Mouse (Mus musculus) limb, embryonic 15.5 days (tissue): ENCODE measurements around the gene Dcun1d4. TPM values are rescaled to one million over a fixed set of nuclear protein-coding genes. Genes with fewer than 3 reads are reported as not detected.

Experiments used
- ATAC-seq: fragments of 200-750 bp; cut with Nextera tagmentation; 2 replicates; pipeline ENCODE4 v1.8.0; 2017; ENCODE audit warnings: low read depth, moderate TSS enrichment; ENCODE audit not compliant: insufficient number of reproducible peaks, low FRiP score, low TSS enrichment
- H3K27ac ChIP-seq: fragments of 300-500 bp; sonication (generic); 2 replicates; pipeline ENCODE4 v1.5.1; 2015; ENCODE audit warnings: moderate library complexity, mild to moderate bottlenecking, inconsistent platforms
- H3K27me3 ChIP-seq: fragments of 300-500 bp; sonication (generic); 2 replicates; pipeline ENCODE4 v1.6.1; 2015; ENCODE audit warnings: inconsistent platforms
- H3K36me3 ChIP-seq: fragments of 300-500 bp; sonication (generic); 2 replicates; pipeline ENCODE4 v1.6.1; 2015; ENCODE audit warnings: inconsistent platforms
- H3K4me1 ChIP-seq: fragments of 300-500 bp; sonication (generic); 2 replicates; pipeline ENCODE4 v1.6.1; 2015; ENCODE audit warnings: inconsistent platforms
- H3K4me2 ChIP-seq: fragments of 300-500 bp; sonication (generic); 2 replicates; pipeline ENCODE4 v1.6.1; 2015; ENCODE audit warnings: mild to moderate bottlenecking, inconsistent platforms
- H3K4me3 ChIP-seq: fragments of 300-500 bp; sonication (generic); 2 replicates; pipeline ENCODE4 v1.5.1; 2015; ENCODE audit warnings: mild to moderate bottlenecking, inconsistent platforms
- H3K9ac ChIP-seq: fragments of 300-500 bp; sonication (generic); 2 replicates; pipeline ENCODE4 v1.6.1; 2015; ENCODE audit warnings: inconsistent platforms
- H3K9me3 ChIP-seq: fragments of 300-500 bp; sonication (generic); 2 replicates; pipeline ENCODE4 v1.6.1; 2016; ENCODE audit warnings: inconsistent platforms
- WGBS: fragments of 180-500 bp; shearing (Covaris S2); methylation state at CpG from one replicate; pipeline ENCODE4 v1.1.7; 2015; 5-methylcytosine and 5-hydroxymethylcytosine counted together
- polyA plus RNA-seq: library from polyadenylated mRNA; unstranded; fragments of >200 nt; fragmentation: Nextera tagmentation; extraction: Ambion mirVana; gene quantifications from 2 replicates; pipeline ENCODE4 v1.2.1, GENCODE M21; 2015

Dcun1d4 gene
- polyA plus RNA-seq, 1 experiment from 2014 or later: 19.0 TPM

GRCm38 (mm10) chr5:73555096-73555852 is 74.5 kb downstream of the Dcun1d4 start:
- H3K4me3 ChIP-seq: no peak overlapping the region
- H3K4me2 ChIP-seq: no peak overlapping the region
- peaks cover 23% of the 10 kb centered on the region for H3K36me3 ChIP-seq
- ATAC-seq: no peak
- WGBS: 80% methylated on average over 8 of the region's 8 CpGs
- no peak overlapping the region for H3K9ac ChIP-seq
- H3K27me3 ChIP-seq: no peaks in the 10 kb centered on the region
- H3K9me3 ChIP-seq: no peaks in the 10 kb centered on the region
- H3K4me1 ChIP-seq: no peaks in the 10 kb centered on the region
- no peak overlapping the region for H3K27ac ChIP-seq

GRCm38 (mm10) chr5:73556733-73557425 is 76.1 kb downstream of the Dcun1d4 start:
- Histone ChIP-seq H3K9ac (no peak overlapping the region), H3K27ac (no peak overlapping the region), H3K4me3 (no peak overlapping the region), H3K36me3 (peaks cover 26% of the 10 kb centered on the region), H3K4me2 (no peak overlapping the region), H3K27me3 (no peaks in the 10 kb centered on the region), H3K9me3 (no peaks in the 10 kb centered on the region), H3K4me1 (no peaks in the 10 kb centered on the region)
- ATAC-seq: no peak
- 84% methylated on average over 12 of the region's 12 CpGs for WGBS

- Histone ChIP-seq H3K36me3 (peaks cover 21% of the 10 kb centered on the region; the same call in 1 of the 2 replicates), H3K9me3 (no peaks in the 10 kb centered on the region), H3K9ac (no peak overlapping the region), H3K4me1 (no peaks in the 10 kb centered on the region), H3K4me2 (no peak overlapping the region), H3K27ac (no peak overlapping the region), H3K27me3 (no peaks in the 10 kb centered on the region), H3K4me3 (no peak overlapping the region)
- ATAC-seq: no peak
- 90% methylated on average over 6 of the region's 6 CpGs for WGBS
These were observed 78.0 kb downstream of the Dcun1d4 start for GRCm38 (mm10) chr5:73558756-73559155.

GRCm38 (mm10) chr5:73564038-73564437 is 83.2 kb downstream of the Dcun1d4 start:
- H3K27ac ChIP-seq: no peak overlapping the region
- H3K27me3 ChIP-seq: no peaks in the 10 kb centered on the region
- H3K9me3 ChIP-seq: no peaks in the 10 kb centered on the region
- peaks cover 6% of the 10 kb centered on the region; the same call in 1 of the 2 replicates for H3K36me3 ChIP-seq
- no peak overlapping the region for H3K4me2 ChIP-seq
- WGBS: 95% methylated on average over 6 of the region's 6 CpGs
- H3K4me3 ChIP-seq: no peak overlapping the region
- ATAC-seq: no peak
- H3K9ac ChIP-seq: no peak overlapping the region
- no peaks in the 10 kb centered on the region for H3K4me1 ChIP-seq

- Histone ChIP-seq H3K4me2 (no peak overlapping the region), H3K9me3 (no peaks in the 10 kb centered on the region), H3K4me1 (no peaks in the 10 kb centered on the region), H3K9ac (no peak overlapping the region), H3K27ac (no peak overlapping the region), H3K4me3 (no peak overlapping the region), H3K36me3 (peaks cover 4% of the 10 kb centered on the region; the same call in 1 of the 2 replicates), H3K27me3 (no peaks in the 10 kb centered on the region)
- 74% methylated on average over 5 of the region's 5 CpGs for WGBS
- no peak for ATAC-seq
These were observed 85.3 kb downstream of the Dcun1d4 start for GRCm38 (mm10) chr5:73566119-73566518.

- Histone ChIP-seq H3K27me3 (no peaks in the 10 kb centered on the region), H3K4me1 (no peaks in the 10 kb centered on the region), H3K9ac (no peak overlapping the region), H3K4me3 (no peak overlapping the region), H3K9me3 (no peaks in the 10 kb centered on the region), H3K4me2 (no peak overlapping the region), H3K36me3 (peaks cover under 1% of the 10 kb centered on the region; the same call in 1 of the 2 replicates), H3K27ac (no peak overlapping the region)
- ATAC-seq: no peak
- WGBS: 67% methylated on average over 4 of the region's 4 CpGs
These were observed 86.1 kb downstream of the Dcun1d4 start for GRCm38 (mm10) chr5:73566892-73567291.

- H3K27me3 ChIP-seq: no peaks in the 10 kb centered on the region
- no peak overlapping the region for H3K9ac ChIP-seq
- H3K9me3 ChIP-seq: no peaks in the 10 kb centered on the region
- no peak overlapping the region for H3K4me3 ChIP-seq
- no peak for ATAC-seq
- H3K27ac ChIP-seq: no peak overlapping the region
- H3K4me2 ChIP-seq: no peak overlapping the region
- no peaks in the 10 kb centered on the region for H3K4me1 ChIP-seq
- WGBS: 87% methylated on average over 5 of the region's 5 CpGs
- H3K36me3 ChIP-seq: no peaks in the 10 kb centered on the region
These were observed 88.4 kb downstream of the Dcun1d4 start for GRCm38 (mm10) chr5:73569181-73569580.

GRCm38 (mm10) chr5:73571395-73572156 is 90.8 kb downstream of the Dcun1d4 start:
- no peaks in the 10 kb centered on the region for H3K36me3 ChIP-seq
- WGBS: 89% methylated on average over 6 of the region's 6 CpGs
- H3K4me3 ChIP-seq: no peak overlapping the region
- H3K27me3 ChIP-seq: no peaks in the 10 kb centered on the region
- no peaks in the 10 kb centered on the region for H3K9me3 ChIP-seq
- no peak for ATAC-seq
- 0 out of 2 replicates have a peak, but pooled peaks cover 2% of the 10 kb centered on the region for H3K4me1 ChIP-seq
- H3K27ac ChIP-seq: no peak overlapping the region
- no peak overlapping the region for H3K4me2 ChIP-seq
- no peak overlapping the region for H3K9ac ChIP-seq

- Histone ChIP-seq H3K9ac (no peak overlapping the region), H3K4me1 (0 out of 2 replicates have a peak, but pooled peaks cover 2% of the 10 kb centered on the region), H3K9me3 (no peaks in the 10 kb centered on the region), H3K4me2 (no peak overlapping the region), H3K4me3 (no peak overlapping the region), H3K27ac (no peak overlapping the region), H3K36me3 (no peaks in the 10 kb centered on the region), H3K27me3 (no peaks in the 10 kb centered on the region)
- WGBS: 70% methylated on average over 2 of the region's 2 CpGs
- ATAC-seq: no peak
These were observed 92.0 kb downstream of the Dcun1d4 start for GRCm38 (mm10) chr5:73572846-73573245.

- WGBS: 60% methylated on average over 7 of the region's 7 CpGs
- H3K4me1 ChIP-seq: 0 out of 2 replicates have a peak, but pooled peaks cover 2% of the 10 kb centered on the region
- H3K27me3 ChIP-seq: no peaks in the 10 kb centered on the region
- no peak overlapping the region for H3K4me3 ChIP-seq
- no peak overlapping the region for H3K9ac ChIP-seq
- ATAC-seq: no peak
- no peak overlapping the region for H3K4me2 ChIP-seq
- H3K27ac ChIP-seq: no peak overlapping the region
- H3K36me3 ChIP-seq: no peaks in the 10 kb centered on the region
- no peaks in the 10 kb centered on the region for H3K9me3 ChIP-seq
These were observed 93.0 kb downstream of the Dcun1d4 start for GRCm38 (mm10) chr5:73573789-73574188.

GRCm38 (mm10) chr5:73574616-73575015 is 93.8 kb downstream of the Dcun1d4 start:
- WGBS: 71% methylated on average over 4 of the region's 4 CpGs

More at GRCm38 (mm10) chr5:73574616-73575015, 93.8 kb downstream of the Dcun1d4 start:
- no peak overlapping the region for H3K27ac ChIP-seq
- no peak for ATAC-seq
- H3K4me1 ChIP-seq: 0 out of 2 replicates have a peak, but pooled peaks cover 2% of the 10 kb centered on the region
- H3K4me2 ChIP-seq: no peak overlapping the region
- H3K9ac ChIP-seq: no peak overlapping the region
- no peak overlapping the region for H3K4me3 ChIP-seq
- no peaks in the 10 kb centered on the region for H3K27me3 ChIP-seq
- no peaks in the 10 kb centered on the region for H3K36me3 ChIP-seq
- H3K9me3 ChIP-seq: no peaks in the 10 kb centered on the region
